Mouse (Mus musculus) olfactory bulb, adult 2 months (tissue): Measurements from ENCODE around the gene Itgb2l. TPM values are rescaled to one million over a fixed set of nuclear protein-coding genes. Genes with fewer than 3 reads are reported as not detected.
A peak's percentile ranks its signal among the peaks of the same experiment; 100 is the strongest.

Experiments
- H3K27ac ChIP-seq: fragments of 200-500 bp; 2 replicates; pipeline ENCODE4 v1.5.1; 2012; ENCODE audit warnings: low read depth, low read length; ENCODE audit not compliant: insufficient read depth
- H3K4me1 ChIP-seq: fragments of 200-500 bp; 2 replicates; pipeline ENCODE4 v1.6.1; 2012; ENCODE audit warnings: low read length; ENCODE audit not compliant: control insufficient read depth, insufficient read depth
- H3K4me3 ChIP-seq: fragments of 200-500 bp; 2 replicates; pipeline ENCODE4 v1.5.1; 2012; ENCODE audit warnings: mild to moderate bottlenecking, low read depth, low read length, moderate library complexity; ENCODE audit not compliant: insufficient read depth
- CTCF ChIP-seq: fragments of 200-500 bp; IDR thresholded peaks from 2 replicates; pipeline ENCODE4 v1.5.1; 2012; ENCODE audit warnings: low read depth, mild to moderate bottlenecking, low read length, moderate library complexity; ENCODE audit not compliant: insufficient read depth
- POLR2A ChIP-seq: fragments of 200-500 bp; IDR thresholded peaks from 2 replicates; pipeline ENCODE4 v1.6.1; 2012; ENCODE audit warnings: mild to moderate bottlenecking, low read depth, low read length, moderate library complexity; ENCODE audit not compliant: insufficient read depth
- WGBS: fragments of 180-500 bp; shearing (Covaris S2); methylation state at CpG from one replicate; pipeline ENCODE4 v1.1.7; 2018; 5-methylcytosine and 5-hydroxymethylcytosine counted together
- polyA plus RNA-seq: library from polyadenylated mRNA; stranded (reverse); fragments of >200 nt; gene quantifications from 2 replicates; pipeline ENCODE4 v1.2.4, GENCODE M21; 2012; ENCODE audit warnings: low replicate concordance; ENCODE audit not compliant: missing spikeins, insufficient read depth, insufficient read length

The Itgb2l gene
- polyA plus RNA-seq, 1 experiment: not detected

- no peak overlapping the region for H3K4me3 ChIP-seq
- no peak for TF ChIP-seq CTCF
- no peak for TF ChIP-seq POLR2A
- no peaks in the 10 kb centered on the region for H3K4me1 ChIP-seq
- H3K27ac ChIP-seq: no peak overlapping the region
- WGBS: 89% methylated on average over 4 of the region's 4 CpGs
These were observed 3.7 kb downstream of the Itgb2l start for GRCm38 (mm10) chr16:96439682-96440081.

GRCm38 (mm10) chr16:96438946-96439345, 4.5 kb downstream of the Itgb2l start:
- Histone ChIP-seq H3K27ac (no peak overlapping the region), H3K4me1 (no peaks in the 10 kb centered on the region), H3K4me3 (no peak overlapping the region)
- TF ChIP-seq CTCF: no peak
- no peak for TF ChIP-seq POLR2A
- WGBS: 93% methylated on average over 5 of the region's 5 CpGs

DNA sequence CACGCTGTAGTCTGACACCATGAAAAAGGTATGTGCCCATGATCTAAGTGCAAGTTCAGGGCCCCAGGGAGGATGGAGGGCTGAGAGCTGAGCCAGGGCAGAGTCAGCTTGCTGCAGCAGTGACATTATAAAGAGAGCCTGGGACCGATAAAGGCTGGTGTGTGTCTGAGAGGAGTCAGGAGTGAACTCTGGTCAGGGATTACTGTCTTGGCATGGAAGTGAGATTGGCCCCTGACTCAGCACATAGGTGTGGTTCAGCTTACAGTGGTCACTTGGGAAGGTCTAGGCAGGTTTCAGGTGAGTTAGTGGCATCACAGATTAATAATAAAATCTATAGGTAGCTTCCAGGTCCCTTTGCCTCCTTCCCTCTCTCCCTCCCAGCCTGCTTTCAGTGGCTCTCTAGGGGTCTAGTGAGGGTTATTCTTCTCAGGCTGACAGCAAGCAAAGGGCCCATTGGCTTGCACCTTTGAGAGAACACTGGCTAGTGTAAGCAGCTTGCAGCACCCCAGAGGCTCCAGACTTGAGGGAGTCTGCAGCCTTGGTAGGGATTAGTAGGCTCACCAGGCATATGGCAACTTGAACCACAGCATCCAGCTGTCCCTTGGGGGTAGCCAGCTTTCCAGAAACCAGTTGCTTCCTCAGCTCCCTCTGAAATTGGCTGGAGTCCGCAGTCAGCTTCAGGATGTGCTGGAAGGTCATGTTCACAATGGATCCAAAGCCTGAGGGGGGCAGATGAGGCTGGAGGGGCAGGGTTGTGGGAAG, 9.2 kb downstream of the Itgb2l start:
- no peak overlapping the region for H3K4me3 ChIP-seq
- no peak overlapping the region for H3K27ac ChIP-seq
- no peak for TF ChIP-seq POLR2A
- no peak for TF ChIP-seq CTCF
- no peaks in the 10 kb centered on the region for H3K4me1 ChIP-seq
- WGBS: 88% methylated on average over 3 of the region's 3 CpGs

- WGBS: 86% methylated on average over 10 of the region's 10 CpGs
- Histone ChIP-seq H3K4me3 (no peak overlapping the region), H3K27ac (no peak overlapping the region), H3K4me1 (no peaks in the 10 kb centered on the region)
- TF ChIP-seq POLR2A (no peak), CTCF (no peak)
These were observed 10.2 kb downstream of the Itgb2l start for GRCm38 (mm10) chr16:96433266-96433665.

DNA sequence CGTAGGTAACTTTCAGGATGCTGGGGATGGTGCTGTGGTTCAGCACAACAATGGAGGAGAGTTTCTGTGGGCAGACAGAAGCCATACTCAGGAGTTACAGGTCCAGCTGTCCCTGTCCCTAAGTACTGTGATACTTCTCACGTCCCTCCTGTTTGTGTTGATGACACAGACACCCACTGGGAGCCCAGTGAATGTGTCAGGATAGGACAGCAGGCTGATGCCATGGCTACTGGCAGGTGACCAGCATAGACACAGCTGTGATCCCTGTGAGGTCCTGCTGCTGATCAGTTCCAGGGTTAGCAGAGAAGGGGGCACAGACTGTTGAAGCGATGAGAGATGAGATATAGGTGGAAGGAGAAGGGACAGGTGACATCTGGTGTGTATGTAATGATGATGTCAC, 14.4 kb downstream of the Itgb2l start:
- no peaks in the 10 kb centered on the region for H3K4me1 ChIP-seq
- H3K27ac ChIP-seq: no peak overlapping the region
- H3K4me3 ChIP-seq: no peak overlapping the region
- WGBS: 75% methylated on average over 3 of the region's 3 CpGs
- TF ChIP-seq POLR2A: no peak
- no peak for TF ChIP-seq CTCF

DNA sequence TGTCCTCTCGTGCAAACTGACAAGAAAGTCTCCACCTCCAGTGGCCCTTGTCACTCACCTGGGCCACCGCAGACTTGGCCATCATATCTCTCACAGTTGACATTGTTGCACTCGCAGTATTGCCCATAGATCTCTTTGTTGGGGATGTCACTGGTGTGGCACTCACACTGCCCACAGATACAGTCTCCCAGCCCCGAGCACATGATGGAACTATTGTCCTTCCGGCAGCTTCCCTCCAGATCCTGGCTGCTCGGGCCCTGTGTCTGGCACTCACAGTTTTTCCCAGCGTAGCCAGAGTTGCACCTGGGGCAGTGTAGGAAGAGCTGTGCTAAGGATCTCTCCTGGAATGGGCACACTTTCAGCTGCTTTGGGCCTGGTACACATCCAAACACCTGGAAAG, 16.7 kb downstream of the Itgb2l start:
- TF ChIP-seq POLR2A (no peak), CTCF (no peak)
- no peak overlapping the region for H3K27ac ChIP-seq
- no peaks in the 10 kb centered on the region for H3K4me1 ChIP-seq
- 88% methylated on average over 7 of the region's 7 CpGs for WGBS
- H3K4me3 ChIP-seq: no peak overlapping the region

GRCm38 (mm10) chr16:96425044-96425443, 18.4 kb downstream of the Itgb2l start:
- WGBS: 95% methylated on average over 2 of the region's 2 CpGs
- Histone ChIP-seq H3K27ac (no peak overlapping the region), H3K4me1 (no peaks in the 10 kb centered on the region), H3K4me3 (no peak overlapping the region)
- TF ChIP-seq CTCF (no peak), POLR2A (no peak)

GRCm38 (mm10) chr16:96408064-96408465, 35.4 kb downstream of the Itgb2l start:
- H3K4me3 ChIP-seq: no peak overlapping the region
- no peaks in the 10 kb centered on the region for H3K4me1 ChIP-seq
- H3K27ac ChIP-seq: no peak overlapping the region
- TF ChIP-seq CTCF (no peak), POLR2A (no peak)
- WGBS: 45% methylated on average over 4 of the region's 4 CpGs

GRCm38 (mm10) chr16:96406312-96406711, 37.1 kb downstream of the Itgb2l start:
- no peak overlapping the region for H3K27ac ChIP-seq
- 46% methylated on average over 4 of the region's 4 CpGs for WGBS
- H3K4me3 ChIP-seq: no peak overlapping the region
- 0 out of 2 replicates have a peak, but pooled peaks cover 2% of the 10 kb centered on the region for H3K4me1 ChIP-seq
- no peak for TF ChIP-seq POLR2A
- no peak for TF ChIP-seq CTCF

DNA sequence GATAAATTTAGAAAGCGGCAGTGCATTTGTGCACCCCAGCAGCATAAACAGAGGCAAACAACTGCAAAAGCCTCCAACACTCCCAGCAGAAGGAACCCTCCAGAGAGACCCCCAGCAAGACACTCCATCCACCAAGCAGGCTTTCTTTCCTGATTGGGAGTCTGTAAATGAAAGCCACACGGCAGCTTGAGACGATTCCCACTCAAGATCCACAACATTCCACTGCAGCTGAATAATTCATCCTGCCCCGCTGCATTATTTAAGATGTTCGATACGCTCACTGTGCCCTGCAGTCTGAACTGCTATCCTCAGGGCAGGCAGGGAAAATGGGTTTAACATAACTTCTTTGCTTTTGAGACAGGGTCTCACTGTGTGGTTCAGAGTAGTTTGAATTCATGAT, 41.1 kb downstream of the Itgb2l start:
- Histone ChIP-seq H3K27ac (0 out of 2 replicates have a peak overlapping the region, but pooled peaks have one; percentile 12), H3K4me3 (no peak overlapping the region), H3K4me1 (0 out of 2 replicates have a peak, but pooled peaks cover 2% of the 10 kb centered on the region)
- WGBS: 44% methylated on average over 6 of the region's 6 CpGs
- TF ChIP-seq CTCF (no peak), POLR2A (no peak)
